Mouse (Mus musculus): Measurements from ENCODE around the gene Ankrd35.

- no peak for TF ChIP-seq CTCF (IDR thresholded peaks at IDR 0.05; ENCODE audit: low read depth)
- no peak for TF ChIP-seq EP300 (optimal IDR thresholded peaks at IDR 0.05)
These were observed 67.2 kb downstream of the Ankrd35 start for GRCm38 (mm10) chr3:96737013-96737740.

Data from stomach, postnatal 0 days (tissue).